Mouse (Mus musculus) embryonic facial prominence, embryonic 11.5 days (tissue): ENCODE data around the gene Slc16a5. TPM values are rescaled to one million over a fixed set of nuclear protein-coding genes. Genes with fewer than 3 reads are reported as not detected.
"Not testable (repeated sequence)": the region's sequence is repeated elsewhere in the genome, so short reads cannot be mapped to it uniquely, and the experiment has no call there.

Experiments
- ATAC-seq: fragments of 200-750 bp; cut with Nextera tagmentation; replicated peaks from 2 replicates; pipeline ENCODE4 v1.8.0; 2017; ENCODE audit warnings: low read depth; ENCODE audit not compliant: insufficient number of reproducible peaks, low FRiP score, low TSS enrichment
- DNase-seq: peaks from one replicate; pipeline ENCODE4 v3.0.0-alpha.2; 2015; ENCODE audit warnings: low spot score
- H3K27ac ChIP-seq: fragments of 300-500 bp; sonication (generic); replicated peaks from 2 replicates; pipeline ENCODE4 v1.5.1; 2014; ENCODE audit warnings: mild to moderate bottlenecking, low read depth, low read length, control low read depth
- H3K27me3 ChIP-seq: fragments of 300-500 bp; sonication (generic); 2 replicates; pipeline ENCODE4 v1.6.1; 2014; ENCODE audit warnings: mild to moderate bottlenecking, low read length, moderate library complexity, mixed read lengths; ENCODE audit not compliant: control insufficient read depth, insufficient read depth
- H3K36me3 ChIP-seq: fragments of 300-500 bp; sonication (generic); replicated peaks from 2 replicates; pipeline ENCODE4 v1.6.1; 2014; ENCODE audit warnings: low read depth, mild to moderate bottlenecking, low read length, moderate library complexity, mixed read lengths; ENCODE audit not compliant: control insufficient read depth, insufficient read depth
- H3K4me1 ChIP-seq: fragments of 300-500 bp; sonication (generic); 2 replicates; pipeline ENCODE4 v1.6.1; 2014; ENCODE audit warnings: low read length, mixed read lengths; ENCODE audit not compliant: control insufficient read depth, insufficient read depth
- H3K4me2 ChIP-seq: fragments of 300-500 bp; sonication (generic); 2 replicates; pipeline ENCODE4 v1.6.1; 2014; ENCODE audit warnings: low read depth, mild to moderate bottlenecking, control low read depth, low read length, moderate library complexity
- H3K4me3 ChIP-seq: fragments of 300-500 bp; sonication (generic); 2 replicates; pipeline ENCODE4 v1.5.1; 2014; ENCODE audit warnings: low read depth, low read length, control low read depth
- H3K9ac ChIP-seq: fragments of 300-500 bp; sonication (generic); replicated peaks from 2 replicates; pipeline ENCODE4 v1.6.1; 2014; ENCODE audit warnings: mild to moderate bottlenecking, control low read depth, low read length
- H3K9me3 ChIP-seq: fragments of 300-500 bp; sonication (generic); replicated peaks from 2 replicates; pipeline ENCODE4 v1.6.1; 2016; ENCODE audit warnings: mild to moderate bottlenecking, low read length, inconsistent platforms, mixed read lengths; ENCODE audit not compliant: control insufficient read depth
- WGBS: fragments of 180-500 bp; shearing (Covaris S2); extraction: QIAGEN DNeasy Blood & Tissue Kit; methylation state at CpG from one replicate; pipeline ENCODE4 v1.1.7; 2014; 5-methylcytosine and 5-hydroxymethylcytosine counted together
- polyA plus RNA-seq: library from polyadenylated mRNA; unstranded; fragments of >200 nt; fragmentation: Nextera tagmentation; extraction: Ambion mirVana; gene quantifications from 2 replicates; pipeline ENCODE4 v1.2.1, GENCODE M21; 2014

The Slc16a5 gene
- polyA plus RNA-seq, 1 experiment from 2014 or later = not detected

GRCm38 (mm10) chr11:115488551-115489104 is 26.4 kb downstream of the Slc16a5 start:
- 83% methylated on average over 19 of the region's 19 CpGs for WGBS
- DNase-seq = no peak
- Histone ChIP-seq H3K36me3 (no peaks in the 10 kb centered on the region), H3K4me3 (no peak overlapping the region), H3K9me3 (no peaks in the 10 kb centered on the region), H3K4me1 (0 out of 2 replicates have a peak, but pooled peaks cover 2% of the 10 kb centered on the region), H3K4me2 (no peak overlapping the region), H3K27me3 (no peaks in the 10 kb centered on the region), H3K27ac (no peak overlapping the region), H3K9ac (no peak overlapping the region)
- ATAC-seq = no peak

DNA sequence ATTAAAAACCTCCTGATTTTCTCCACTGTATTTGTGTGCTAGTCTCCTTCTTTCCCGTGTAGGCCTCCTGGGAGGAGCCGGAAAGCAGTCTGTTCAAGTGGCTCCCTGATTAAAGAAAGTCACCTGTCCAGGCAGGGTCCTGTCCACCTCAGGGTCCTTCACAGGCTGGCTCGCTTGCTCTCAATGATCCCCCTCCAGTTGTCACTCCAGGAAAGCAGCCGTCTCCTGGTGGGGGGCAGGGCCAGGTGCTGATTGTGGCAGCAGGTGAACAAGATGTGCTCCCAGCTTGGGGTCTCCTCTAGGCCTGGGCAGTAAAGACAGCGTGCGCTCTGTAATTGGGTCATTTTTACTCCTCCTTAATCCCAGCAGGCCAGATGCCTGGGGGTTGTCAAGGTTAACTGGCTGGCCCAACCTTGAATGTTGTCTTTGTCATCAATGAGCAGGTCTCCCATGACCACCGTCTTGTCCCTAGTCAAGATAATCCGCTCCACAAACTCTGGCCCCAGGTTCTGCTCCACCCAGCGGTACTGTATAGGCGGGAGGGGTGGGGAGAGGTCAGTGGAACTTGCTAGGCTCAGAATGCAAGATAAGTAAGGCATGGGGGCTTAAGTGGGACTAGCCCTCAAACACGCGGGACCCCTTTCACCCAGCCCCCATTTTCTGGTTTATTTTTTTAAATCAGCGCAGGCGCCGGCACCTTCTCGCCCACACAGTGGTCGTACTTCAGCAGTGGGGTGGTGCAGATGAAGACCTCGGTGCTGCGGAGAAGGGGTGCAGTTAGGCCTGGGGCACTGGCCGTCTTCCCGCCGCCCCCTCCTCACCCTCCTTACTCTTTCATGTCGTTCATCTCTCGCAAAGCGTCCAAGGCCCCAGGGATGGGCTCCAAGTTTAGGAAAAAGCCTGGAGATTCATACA is 28.4 kb downstream of the Slc16a5 start:
- WGBS = 29% methylated on average over 25 of the region's 25 CpGs
- DNase-seq (no peak), ATAC-seq (peak; percentile 59)
- 0 out of 2 replicates have a peak, but pooled peaks cover 2% of the 10 kb centered on the region for H3K4me1 ChIP-seq
- H3K9ac ChIP-seq = peak overlapping the region; percentile 79
- no peaks in the 10 kb centered on the region for H3K27me3 ChIP-seq
- H3K4me3 ChIP-seq = peak overlapping the region; percentile 63
- peak overlapping the region; percentile 62; the same call in 1 of the 2 replicates for H3K27ac ChIP-seq
- H3K9me3 ChIP-seq = no peaks in the 10 kb centered on the region
- H3K4me2 ChIP-seq = peak overlapping the region; percentile 74
- no peaks in the 10 kb centered on the region for H3K36me3 ChIP-seq

- 0 out of 2 replicates have a peak, but pooled peaks cover 2% of the 10 kb centered on the region for H3K4me1 ChIP-seq
- DNase-seq = peak; percentile 84
- peak within 1 kb of the TSS; percentile 74 for H3K4me2 ChIP-seq
- H3K9ac ChIP-seq = peak within 1 kb of the TSS; percentile 79
- WGBS = under 1% methylated on average over 43 of the region's 43 CpGs
- no peaks in the 10 kb centered on the region for H3K36me3 ChIP-seq
- H3K9me3 ChIP-seq = no peaks in the 10 kb centered on the region
- H3K4me3 ChIP-seq = peak within 1 kb of the TSS; percentile 63
- no peaks in the 10 kb centered on the region for H3K27me3 ChIP-seq
- peak; percentile 78 for ATAC-seq
- peak within 1 kb of the TSS; percentile 62 for H3K27ac ChIP-seq
Measured at GRCm38 (mm10) chr11:115491356-115492083, 29.2 kb downstream of the Slc16a5 start, which contains the start of gene Nt5c. Gene Nt5c, minus strand, starts transcription at chr11:115491862.

- H3K4me3 ChIP-seq = no peak overlapping the region
- H3K27me3 ChIP-seq = no peaks in the 10 kb centered on the region
- H3K9me3 ChIP-seq = no peaks in the 10 kb centered on the region
- ATAC-seq = no peak
- H3K9ac ChIP-seq = no peak overlapping the region
- 48% methylated on average over 6 of the region's 6 CpGs for WGBS
- peak overlapping the region; percentile 74 for H3K4me2 ChIP-seq
- no peak for DNase-seq
- no peak overlapping the region for H3K27ac ChIP-seq
- H3K36me3 ChIP-seq = peaks cover 3% of the 10 kb centered on the region
- H3K4me1 ChIP-seq = 0 out of 2 replicates have a peak, but pooled peaks cover 2% of the 10 kb centered on the region
Measured at GRCm38 (mm10) chr11:115492387-115492786, 30.1 kb downstream of the Slc16a5 start.

DNA sequence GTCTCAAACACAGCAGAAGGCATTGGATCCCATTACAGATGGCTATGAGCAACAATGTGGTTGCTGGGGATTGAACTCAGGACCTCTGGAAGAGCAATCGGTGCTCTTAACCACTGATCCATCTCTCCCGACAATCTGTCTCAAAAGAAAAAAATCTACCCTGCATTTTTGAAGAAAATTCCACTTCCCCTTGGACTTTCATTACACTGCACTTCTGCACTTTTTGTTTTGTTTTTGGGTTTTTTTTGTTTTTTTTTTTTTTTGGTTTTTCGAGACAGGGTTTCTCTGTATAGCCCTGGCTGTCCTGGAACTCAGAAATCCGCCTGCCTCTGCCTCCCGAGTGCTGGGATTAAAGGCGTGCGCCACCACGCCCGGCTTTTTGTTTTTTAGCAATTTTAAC is 34.3 kb downstream of the Slc16a5 start:
- H3K9me3 ChIP-seq, ATAC-seq, H3K4me2 ChIP-seq, H3K9ac ChIP-seq, H3K27me3 ChIP-seq, H3K4me3 ChIP-seq, DNase-seq, H3K27ac ChIP-seq, H3K4me1 ChIP-seq: not testable (repeated sequence)
- H3K36me3 ChIP-seq = peaks cover 12% of the 10 kb centered on the region
- WGBS = 92% methylated on average over 9 of the region's 9 CpGs

DNA sequence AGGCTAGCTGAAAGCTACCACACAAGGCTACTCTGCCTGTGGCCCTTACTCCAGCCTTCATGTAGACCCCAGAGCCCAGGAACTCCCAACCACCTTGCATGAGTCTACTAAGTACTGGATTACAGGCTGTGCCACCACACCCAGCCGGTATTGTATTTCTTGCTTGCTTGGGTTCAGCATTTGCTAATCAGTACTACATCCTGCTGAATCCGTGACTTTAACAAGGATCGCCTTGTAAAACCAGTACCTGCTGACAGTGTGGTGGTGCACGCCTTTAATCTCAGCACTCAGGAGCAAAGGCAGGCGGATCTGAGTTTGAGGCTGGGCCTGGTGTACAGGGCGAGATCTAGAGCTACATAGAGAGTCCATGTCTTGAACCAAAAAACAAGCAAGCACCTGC is 40.4 kb downstream of the Slc16a5 start:
- Histone ChIP-seq H3K4me3 (no peak overlapping the region), H3K27me3 (no peaks in the 10 kb centered on the region), H3K9ac (no peak overlapping the region), H3K36me3 (peaks cover 13% of the 10 kb centered on the region), H3K9me3 (no peaks in the 10 kb centered on the region), H3K4me2 (no peak overlapping the region), H3K4me1 (no peaks in the 10 kb centered on the region), H3K27ac (no peak overlapping the region)
- DNase-seq (no peak), ATAC-seq (no peak)
- WGBS = 94% methylated on average over 6 of the region's 6 CpGs

- WGBS = 70% methylated on average over 3 of the region's 3 CpGs
- Histone ChIP-seq H3K4me3 (no peak overlapping the region), H3K4me2 (no peak overlapping the region), H3K27me3 (no peaks in the 10 kb centered on the region), H3K9me3 (no peaks in the 10 kb centered on the region), H3K36me3 (peaks cover 5% of the 10 kb centered on the region), H3K27ac (no peak overlapping the region), H3K4me1 (peaks cover 8% of the 10 kb centered on the region; the same call in 1 of the 2 replicates), H3K9ac (no peak overlapping the region)
- no peak for ATAC-seq
- no peak for DNase-seq
Measured at GRCm38 (mm10) chr11:115506586-115506985, 44.3 kb downstream of the Slc16a5 start.
